Mouse (Mus musculus) ES-Bruce4 (cell line): ENCODE data around the gene Ctnna2. TPM values are rescaled to one million over a fixed set of nuclear protein-coding genes. Genes with fewer than 3 reads are reported as not detected.

Experiments used
- H3K27ac ChIP-seq: 2 replicates; pipeline ENCODE4 v1.5.1; 2012; ENCODE audit warnings: low read length, inconsistent platforms; ENCODE audit not compliant: insufficient read depth
- H3K27me3 ChIP-seq: 2 replicates; pipeline ENCODE4 v1.6.1; 2012; ENCODE audit warnings: mild to moderate bottlenecking, low read length, inconsistent platforms; ENCODE audit not compliant: control insufficient read depth, poor library complexity, insufficient read depth, severe bottlenecking
- H3K36me3 ChIP-seq: 2 replicates; pipeline ENCODE4 v1.6.1; 2012; ENCODE audit warnings: inconsistent platforms, mild to moderate bottlenecking, low read length, moderate library complexity; ENCODE audit not compliant: control insufficient read depth, poor library complexity, insufficient read depth, severe bottlenecking
- H3K4me1 ChIP-seq: one replicate; pipeline ENCODE4 v1.8.1; 2011; ENCODE audit warnings: low read length; ENCODE audit not compliant: control insufficient read depth, insufficient read depth
- H3K4me3 ChIP-seq: 2 replicates; pipeline ENCODE4 v1.5.1; 2011; ENCODE audit warnings: low read depth, mild to moderate bottlenecking, low read length
- H3K9ac ChIP-seq: 2 replicates; pipeline ENCODE4 v1.6.1; 2012; ENCODE audit warnings: low read depth, mild to moderate bottlenecking, inconsistent platforms; ENCODE audit not compliant: poor library complexity, severe bottlenecking
- H3K9me3 ChIP-seq: replicated peaks from 2 replicates; pipeline ENCODE4 v1.6.1; 2012; ENCODE audit warnings: mild to moderate bottlenecking, low read length, inconsistent platforms; ENCODE audit not compliant: control insufficient read depth, poor library complexity, insufficient read depth, severe bottlenecking
- CTCF ChIP-seq: IDR thresholded peaks from one replicate; pipeline ENCODE4 v1.8.1; 2011; ENCODE audit warnings: low read depth, low read length
- EP300 ChIP-seq: IDR thresholded peaks from 2 replicates; pipeline ENCODE4 v1.6.1; 2011; ENCODE audit warnings: low read depth, low read length; ENCODE audit not compliant: insufficient read depth
- POLR2A ChIP-seq: IDR thresholded peaks from one replicate; pipeline ENCODE4 v1.8.1; 2011; ENCODE audit warnings: low read length; ENCODE audit not compliant: insufficient read depth
- polyA plus RNA-seq: library from polyadenylated mRNA; stranded (reverse); fragments of >200 nt; gene quantifications from 2 replicates; pipeline ENCODE4 v1.2.4, GENCODE M21; 2011; ENCODE audit warnings: low read depth; ENCODE audit not compliant: missing spikeins, insufficient read depth, insufficient read length

Ctnna2 gene
- polyA plus RNA-seq, 1 experiment = 0.76 TPM

DNA sequence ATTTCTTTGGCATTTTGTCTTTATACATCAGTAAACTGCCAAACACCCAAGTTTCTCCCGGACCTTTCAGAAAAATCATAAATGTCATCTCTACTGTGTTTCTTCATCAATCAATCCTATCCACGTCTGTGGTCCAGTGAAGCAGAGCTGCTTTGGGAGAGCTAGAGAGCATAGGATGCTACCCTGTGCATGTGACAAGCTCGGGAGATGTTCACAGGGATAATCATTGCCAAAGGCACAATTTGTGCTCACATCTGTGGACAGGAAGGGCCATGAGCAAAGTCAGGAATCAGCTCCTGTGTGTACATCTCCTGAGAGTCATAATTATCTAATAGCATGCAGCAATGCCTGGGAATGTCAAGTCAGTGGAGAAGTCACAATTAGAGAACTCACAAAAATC is 654.8 kb downstream of the Ctnna2 start:
- no peaks in the 10 kb centered on the region for H3K36me3 ChIP-seq
- H3K27me3 ChIP-seq = no peaks in the 10 kb centered on the region
- H3K9ac ChIP-seq = no peak overlapping the region
- no peaks in the 10 kb centered on the region for H3K4me1 ChIP-seq
- no peak overlapping the region for H3K27ac ChIP-seq
- no peak overlapping the region for H3K4me3 ChIP-seq
- H3K9me3 ChIP-seq = no peaks in the 10 kb centered on the region
- no peak for TF ChIP-seq POLR2A
- no peak for TF ChIP-seq EP300
- no peak for TF ChIP-seq CTCF

- Histone ChIP-seq H3K4me3 (no peak overlapping the region), H3K27ac (no peak overlapping the region), H3K4me1 (no peaks in the 10 kb centered on the region), H3K9me3 (no peaks in the 10 kb centered on the region), H3K9ac (no peak overlapping the region), H3K27me3 (no peaks in the 10 kb centered on the region), H3K36me3 (no peaks in the 10 kb centered on the region)
- TF ChIP-seq POLR2A = no peak
- TF ChIP-seq CTCF = no peak
- no peak for TF ChIP-seq EP300
These were observed 655.2 kb downstream of the Ctnna2 start for GRCm38 (mm10) chr6:77324327-77324726.

- no peaks in the 10 kb centered on the region for H3K27me3 ChIP-seq
- no peak overlapping the region for H3K4me3 ChIP-seq
- no peak for TF ChIP-seq POLR2A
- TF ChIP-seq EP300 = no peak
- TF ChIP-seq CTCF = no peak
- H3K9me3 ChIP-seq = no peaks in the 10 kb centered on the region
- no peak overlapping the region for H3K9ac ChIP-seq
- H3K4me1 ChIP-seq = no peaks in the 10 kb centered on the region
- no peak overlapping the region for H3K27ac ChIP-seq
- H3K36me3 ChIP-seq = no peaks in the 10 kb centered on the region
These were observed 672.7 kb downstream of the Ctnna2 start for GRCm38 (mm10) chr6:77306796-77307195.

DNA sequence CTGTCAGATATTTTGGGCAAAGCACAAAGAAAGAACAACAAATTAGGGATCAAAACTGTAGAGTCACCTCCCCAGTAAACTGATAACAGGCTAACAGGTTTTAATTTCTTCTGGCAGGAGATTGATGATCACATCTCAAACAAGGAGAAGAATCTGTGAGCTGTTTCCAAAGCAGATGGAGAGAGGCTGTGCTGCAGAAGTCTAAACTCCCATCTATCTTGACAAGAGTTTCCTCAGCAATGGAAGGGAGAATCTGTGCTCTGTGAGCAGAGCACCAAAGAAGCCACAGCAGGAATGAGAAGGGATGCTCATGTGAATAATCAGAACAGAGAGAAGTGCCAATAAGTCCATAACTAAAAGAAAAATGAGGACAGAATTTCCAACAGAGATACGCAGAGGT is 678.2 kb downstream of the Ctnna2 start:
- no peaks in the 10 kb centered on the region for H3K9me3 ChIP-seq
- no peak overlapping the region for H3K4me3 ChIP-seq
- H3K36me3 ChIP-seq = no peaks in the 10 kb centered on the region
- no peak overlapping the region for H3K27ac ChIP-seq
- no peak for TF ChIP-seq EP300
- TF ChIP-seq CTCF = no peak
- TF ChIP-seq POLR2A = no peak
- no peak overlapping the region for H3K9ac ChIP-seq
- no peaks in the 10 kb centered on the region for H3K27me3 ChIP-seq
- H3K4me1 ChIP-seq = no peaks in the 10 kb centered on the region

GRCm38 (mm10) chr6:77291415-77291814 is 688.1 kb downstream of the Ctnna2 start:
- H3K27ac ChIP-seq = no peak overlapping the region
- H3K9me3 ChIP-seq = no peaks in the 10 kb centered on the region
- H3K27me3 ChIP-seq = no peaks in the 10 kb centered on the region
- H3K9ac ChIP-seq = no peak overlapping the region
- no peak overlapping the region for H3K4me3 ChIP-seq
- TF ChIP-seq POLR2A (no peak), CTCF (no peak), EP300 (no peak)
- no peaks in the 10 kb centered on the region for H3K4me1 ChIP-seq
- no peaks in the 10 kb centered on the region for H3K36me3 ChIP-seq

- Histone ChIP-seq H3K36me3 (no peaks in the 10 kb centered on the region), H3K9ac (no peak overlapping the region), H3K4me1 (no peaks in the 10 kb centered on the region), H3K9me3 (no peaks in the 10 kb centered on the region), H3K27ac (no peak overlapping the region), H3K27me3 (no peaks in the 10 kb centered on the region), H3K4me3 (no peak overlapping the region)
- TF ChIP-seq POLR2A = no peak
- TF ChIP-seq EP300 = no peak
- TF ChIP-seq CTCF = no peak
These were observed 691.1 kb downstream of the Ctnna2 start for GRCm38 (mm10) chr6:77288402-77288801.
